Mouse (Mus musculus): ENCODE measurements around the gene Rbm26. TPM values are rescaled to one million over a fixed set of nuclear protein-coding genes. Genes with fewer than 3 reads are reported as not detected.

The Rbm26 gene
- total RNA-seq, 2 experiments from 2014 or later, result 16.6 to 17.0 TPM

DNA sequence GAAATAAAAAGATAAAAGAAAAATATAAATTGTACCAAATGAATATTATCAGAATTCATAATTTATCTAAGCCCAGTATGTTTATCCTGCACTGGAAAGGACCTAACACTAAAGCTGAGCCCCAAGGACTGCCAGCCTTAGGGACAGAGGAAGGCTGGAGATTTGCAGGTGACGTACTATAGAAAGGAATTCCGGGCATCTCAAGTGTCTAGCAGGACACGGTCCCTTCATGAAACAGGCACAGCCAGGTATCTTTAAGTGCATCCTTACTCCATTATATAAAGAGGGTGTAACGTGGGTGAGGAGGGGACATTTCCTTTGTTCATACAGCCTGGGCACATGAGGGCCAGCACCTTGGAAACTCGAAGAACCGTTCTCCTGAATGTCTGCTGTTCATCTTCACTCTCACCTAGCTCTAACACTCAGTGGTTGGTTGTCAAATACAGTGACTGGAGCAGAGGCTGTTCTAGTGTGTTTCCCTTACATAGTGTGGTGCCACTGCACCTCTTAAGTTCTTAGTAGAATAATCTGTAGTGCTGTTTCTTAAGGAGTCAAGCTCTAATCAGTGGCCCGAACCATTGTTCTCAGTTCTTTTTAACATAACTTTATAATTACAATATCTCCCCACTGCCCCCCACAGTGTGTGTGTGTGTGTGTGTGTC lies 91.7 kb downstream of the Rbm26 start:
- no peak for DNase-seq

DNA sequence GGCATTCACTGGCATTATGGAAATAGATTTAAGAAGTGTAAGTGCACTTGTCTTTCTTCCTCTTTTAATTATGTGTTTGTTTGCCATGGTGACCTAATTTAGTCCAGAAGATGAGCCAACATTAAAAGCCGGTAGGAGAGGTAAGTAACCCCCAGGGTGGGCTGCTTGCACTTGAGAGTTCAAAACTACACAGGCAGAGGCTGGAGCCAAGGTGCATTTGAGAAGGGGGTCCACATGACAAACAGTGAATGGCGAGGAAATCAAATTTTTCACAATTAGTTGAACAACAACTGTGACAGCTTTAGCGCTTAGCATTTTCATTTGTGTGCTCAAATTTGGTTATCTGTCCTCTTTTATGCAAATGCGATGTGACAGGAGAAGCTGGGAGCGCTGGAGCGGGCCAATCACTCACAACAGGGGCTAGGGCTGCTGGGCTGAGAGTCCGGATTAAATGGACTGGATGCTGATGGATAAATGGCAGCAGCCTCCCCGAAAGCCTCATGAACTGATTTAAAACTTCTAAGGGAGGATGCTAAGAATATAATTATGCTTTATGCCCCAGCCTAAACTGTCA lies 92.3 kb downstream of the Rbm26 start:
- no peak for DNase-seq

DNA sequence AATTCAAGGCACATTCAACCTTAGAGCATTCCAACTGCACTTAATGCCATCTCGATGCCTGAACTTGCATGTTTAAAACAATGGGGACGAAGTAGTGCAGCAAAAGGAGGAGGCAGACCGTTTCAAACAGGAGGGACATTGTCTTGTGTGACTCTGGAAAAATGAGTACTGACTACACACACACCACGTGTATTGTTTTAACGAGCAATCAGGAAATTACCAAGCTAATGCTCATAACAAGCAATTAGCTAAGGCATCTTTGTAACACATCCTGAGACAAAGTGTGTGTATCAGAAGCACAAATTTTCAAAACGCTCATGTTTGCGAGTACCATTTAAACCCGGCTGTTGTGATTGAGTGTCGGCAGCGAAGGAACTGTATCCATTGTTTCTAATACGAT lies 93.0 kb downstream of the Rbm26 start:
- no peak for DNase-seq

DNA sequence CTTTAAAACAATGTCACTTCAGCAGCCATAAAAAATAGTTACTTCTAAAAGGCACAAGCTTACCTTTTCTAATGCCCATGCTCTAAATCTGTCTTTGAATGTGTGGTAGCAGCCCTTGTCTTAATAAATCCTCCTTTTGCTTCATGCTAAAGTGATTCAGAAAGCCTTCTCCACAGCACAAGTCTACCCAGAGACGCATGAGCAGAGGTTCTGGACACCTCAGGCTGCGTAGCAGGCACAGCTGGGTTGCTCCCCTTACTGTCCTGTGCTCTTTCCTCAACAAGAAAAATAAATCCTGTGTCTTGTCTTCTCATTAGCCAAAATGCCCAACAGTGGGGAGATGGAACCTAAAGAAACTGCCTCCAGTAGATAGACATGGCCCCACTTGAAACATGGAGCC lies 102.4 kb downstream of the Rbm26 start:
- no peak for DNase-seq

DNA sequence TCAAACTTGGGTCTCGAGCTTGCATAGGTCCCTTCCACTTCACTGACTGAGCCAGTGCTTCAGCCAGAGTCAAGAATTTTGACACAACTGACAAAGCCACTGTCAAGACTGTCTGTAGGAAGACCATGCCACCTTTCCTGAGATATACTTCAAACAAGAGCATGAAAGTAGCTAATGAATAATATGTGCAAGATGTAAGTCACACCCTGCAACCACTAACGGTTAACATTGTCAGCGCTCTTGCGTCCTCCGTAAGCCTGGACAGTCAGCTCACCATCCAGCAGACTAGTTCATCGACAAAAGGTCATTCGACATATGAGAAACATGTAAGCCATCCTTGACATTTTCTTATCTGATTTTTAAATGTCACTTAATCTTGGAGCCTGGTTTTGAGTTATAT lies 102.8 kb downstream of the Rbm26 start:
- no peak for DNase-seq

DNA sequence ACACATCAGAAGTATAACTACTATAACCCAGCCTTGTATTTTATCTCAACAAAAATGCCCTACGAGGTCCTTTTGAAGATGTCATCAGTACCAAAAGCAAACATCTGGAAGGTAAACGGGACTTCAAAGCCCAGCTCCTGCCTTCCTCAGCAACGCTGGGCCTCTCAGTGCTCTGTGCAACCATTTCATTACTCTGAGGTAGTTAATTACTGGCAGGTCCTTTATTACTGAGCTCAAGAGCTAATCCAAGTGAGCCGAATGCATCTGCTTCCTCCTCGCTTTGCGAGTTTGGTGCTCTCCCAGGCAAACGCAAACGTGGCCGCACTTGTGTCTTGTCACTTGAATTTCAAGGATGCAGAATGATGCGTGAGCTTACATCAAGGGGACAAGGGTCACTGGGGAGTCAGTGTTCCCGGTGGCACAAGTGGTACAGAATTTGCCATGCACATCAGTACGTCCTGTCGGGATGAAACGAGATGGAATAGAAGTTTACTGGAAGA lies 106.1 kb downstream of the Rbm26 start:
- no peak for DNase-seq

DNA sequence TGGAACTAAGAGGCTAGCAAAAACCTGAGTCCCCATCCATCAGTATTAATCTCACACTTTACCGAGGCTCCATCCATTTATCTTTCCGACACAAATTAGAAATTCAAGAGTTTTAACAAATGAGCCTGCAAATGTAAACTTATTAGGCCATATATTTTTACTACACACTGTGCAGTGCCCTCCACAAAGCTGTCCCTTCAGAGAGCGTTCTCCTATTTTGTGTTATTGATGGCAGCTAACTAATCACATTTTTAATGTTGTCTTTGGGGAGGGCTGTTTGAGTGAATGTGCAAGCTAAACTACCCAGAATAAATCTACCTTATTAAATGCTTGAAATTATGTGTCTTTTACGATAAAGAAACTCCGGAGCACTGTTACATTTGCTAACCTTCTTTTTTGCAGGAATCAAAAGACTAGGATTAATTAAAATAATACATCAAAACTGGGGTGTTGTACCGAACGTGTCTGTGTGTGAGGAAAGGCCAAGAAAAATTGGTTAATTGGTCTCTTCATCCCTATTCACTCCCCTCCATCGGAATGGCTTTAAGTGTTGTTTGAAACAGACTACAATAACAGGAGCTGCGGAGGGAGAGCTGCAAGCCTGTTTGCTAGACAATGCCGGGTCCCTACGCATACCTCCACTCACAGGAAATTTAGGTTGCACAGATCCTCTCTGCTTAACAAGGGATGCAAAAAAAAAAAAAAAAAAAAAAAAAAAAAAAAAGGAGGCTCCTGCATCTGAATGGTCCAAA lies 106.7 kb downstream of the Rbm26 start:
- no peak for DNase-seq

DNA sequence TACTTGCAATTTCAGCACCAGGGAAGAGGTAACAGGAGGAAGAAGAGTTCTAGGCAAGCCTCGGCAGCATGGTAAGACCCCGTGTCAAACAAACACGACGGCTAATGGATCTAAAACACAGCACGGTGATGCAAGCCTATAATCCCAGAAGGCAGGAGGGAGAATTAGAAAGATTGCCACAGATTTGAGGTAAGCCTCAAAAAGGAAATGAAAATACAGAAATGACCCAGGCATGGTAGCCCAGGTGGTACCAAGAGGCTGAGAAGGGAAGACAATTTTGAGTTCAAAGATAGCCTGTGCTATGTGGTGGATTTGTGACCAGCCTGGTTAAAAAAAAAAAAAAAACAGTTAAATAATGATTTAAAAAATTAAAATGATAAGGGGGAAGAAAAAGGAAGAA lies 109.1 kb downstream of the Rbm26 start:
- DNase-seq, result no peak

DNA sequence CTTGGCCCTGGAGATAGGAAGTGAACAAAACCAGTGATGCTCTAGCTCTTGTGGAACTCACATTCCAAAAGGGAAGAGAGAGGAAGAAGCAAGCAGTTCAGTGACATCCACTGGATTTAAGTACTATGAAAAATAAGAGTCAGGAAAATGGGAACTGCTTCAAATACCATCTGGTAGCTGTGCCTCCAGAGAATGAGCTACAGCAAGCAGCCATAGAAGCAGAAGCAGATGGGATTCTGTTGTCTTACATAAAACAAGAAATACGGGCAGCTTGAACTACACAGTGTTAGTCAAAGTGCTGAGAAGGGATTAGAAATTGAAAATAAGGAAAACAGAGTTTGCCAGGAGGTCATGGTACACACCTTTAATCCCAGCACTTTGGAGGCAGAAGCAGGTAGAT lies 112.9 kb downstream of the Rbm26 start:
- DNase-seq, result no peak

DNA sequence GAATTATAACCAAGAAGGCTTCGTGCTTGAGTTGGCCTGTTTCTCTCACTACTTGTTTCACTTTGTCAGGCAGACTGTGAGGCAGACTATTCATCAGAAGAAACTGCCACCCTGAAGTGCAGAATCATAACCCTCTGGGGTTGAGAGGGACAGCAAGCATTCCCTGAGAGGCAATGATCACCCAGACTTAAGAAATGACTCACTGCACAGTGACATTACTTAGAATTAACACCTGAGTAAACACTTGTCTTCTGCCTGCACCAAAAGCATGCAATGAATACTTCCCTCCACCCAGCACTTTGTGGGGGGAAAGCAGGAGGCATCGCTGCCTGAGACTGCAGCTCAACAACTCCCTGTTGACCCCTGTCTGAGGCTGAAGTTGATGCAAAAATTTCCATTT lies 115.9 kb downstream of the Rbm26 start:
- DNase-seq, result no peak

DNA sequence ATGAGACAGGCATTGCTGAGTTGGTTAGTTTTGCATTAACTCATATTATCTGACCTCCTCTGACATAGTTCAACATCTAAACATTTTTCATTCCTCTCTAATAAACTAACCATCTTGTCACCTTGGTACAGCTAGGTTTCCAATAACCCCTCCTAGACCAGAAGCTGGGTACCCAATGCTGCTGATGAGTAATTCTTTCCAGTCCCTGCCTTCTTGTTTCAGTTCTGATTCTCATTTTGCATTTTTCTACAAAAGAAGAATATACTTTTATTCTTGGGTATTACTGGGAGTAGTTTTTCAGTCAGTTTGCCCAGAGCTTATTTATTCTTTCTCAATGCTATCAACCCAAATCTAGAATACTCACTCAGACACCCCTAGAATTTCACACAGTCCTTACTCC lies 119.2 kb downstream of the Rbm26 start:
- DNase-seq, result no peak

Other genes with a start within 250 kb of the Rbm26 start
- gene Ndfip2, start 81.2 kb upstream of the Rbm26 start, total RNA-seq (2021), result 10 to 100 TPM; 13.2 to 13.3 TPM

Data from gastrocnemius, postnatal 25 days (tissue).